Mouse (Mus musculus): ENCODE results near the gene Cbfa2t3.
"Not testable (repeated sequence)": the region's sequence is repeated elsewhere in the genome, so short reads cannot be mapped to it uniquely, and the experiment has no call there.

The Cbfa2t3 gene

GRCm38 (mm10) chr8:122638601-122639000 lies 60.3 kb downstream of the Cbfa2t3 start:
- DNase-seq (ENCODE audit: low spot score): no peak

- DNase-seq (ENCODE audit: low spot score): no peak
Observed at GRCm38 (mm10) chr8:122637230-122637629, 61.7 kb downstream of the Cbfa2t3 start.

GRCm38 (mm10) chr8:122636803-122637175 lies 62.1 kb downstream of the Cbfa2t3 start:
- DNase-seq (ENCODE audit: low spot score): no peak

- no peak for DNase-seq (ENCODE audit: low spot score)
Observed at GRCm38 (mm10) chr8:122635878-122636802, 62.8 kb downstream of the Cbfa2t3 start.

GRCm38 (mm10) chr8:122633205-122633604 lies 65.7 kb downstream of the Cbfa2t3 start:
- DNase-seq (ENCODE audit: low spot score): no peak

GRCm38 (mm10) chr8:122632134-122632533 lies 66.8 kb downstream of the Cbfa2t3 start:
- not testable (repeated sequence) for DNase-seq (ENCODE audit: low spot score)

GRCm38 (mm10) chr8:122630696-122631095 lies 68.2 kb downstream of the Cbfa2t3 start:
- DNase-seq (ENCODE audit: low spot score): no peak

- DNase-seq (ENCODE audit: low spot score): no peak
Observed at GRCm38 (mm10) chr8:122629388-122629787, 69.5 kb downstream of the Cbfa2t3 start.

- no peak for DNase-seq (ENCODE audit: low spot score)
Observed at GRCm38 (mm10) chr8:122626896-122627295, 72.0 kb downstream of the Cbfa2t3 start.

GRCm38 (mm10) chr8:122625811-122626210 lies 73.1 kb downstream of the Cbfa2t3 start:
- no peak for DNase-seq (ENCODE audit: low spot score)

GRCm38 (mm10) chr8:122624653-122625052 lies 74.3 kb downstream of the Cbfa2t3 start:
- DNase-seq (ENCODE audit: low spot score): no peak

- no peak for DNase-seq (ENCODE audit: low spot score)
Observed at GRCm38 (mm10) chr8:122623844-122624642, 74.9 kb downstream of the Cbfa2t3 start.

GRCm38 (mm10) chr8:122622727-122623126 lies 76.2 kb downstream of the Cbfa2t3 start, which contains the start of gene Pabpn1l:
Gene Pabpn1l (minus strand): TSS chr8:122622739.
- no peak for DNase-seq (ENCODE audit: low spot score)

- no peak for DNase-seq (ENCODE audit: low spot score)
Observed at GRCm38 (mm10) chr8:122620446-122620845, 78.5 kb downstream of the Cbfa2t3 start.

GRCm38 (mm10) chr8:122618660-122619378 lies 80.1 kb downstream of the Cbfa2t3 start:
- DNase-seq (ENCODE audit: low spot score): no peak

GRCm38 (mm10) chr8:122617947-122618546 lies 80.9 kb downstream of the Cbfa2t3 start:
- DNase-seq (ENCODE audit: low spot score): peak; percentile 81

- peak; percentile 67 for DNase-seq (ENCODE audit: low spot score)
Observed at GRCm38 (mm10) chr8:122616181-122616905, 82.6 kb downstream of the Cbfa2t3 start.

- DNase-seq (ENCODE audit: low spot score): peak; percentile 100
Observed at GRCm38 (mm10) chr8:122611295-122612133, 87.4 kb downstream of the Cbfa2t3 start, which contains the start of the genes Galns and Trappc2l. Gene Galns (minus strand): TSS chr8:122611463. Gene Trappc2l (plus strand): TSS chr8:122611640.

- DNase-seq (ENCODE audit: low spot score): peak; percentile 61
Observed at GRCm38 (mm10) chr8:122610612-122611277, 88.2 kb downstream of the Cbfa2t3 start.

Data from MN1 (cell line).